Mouse (Mus musculus) left cerebral cortex, postnatal 36 days (tissue): ENCODE results near the gene Mthfsd. TPM values are rescaled to one million over a fixed set of nuclear protein-coding genes. Genes with fewer than 3 reads are reported as not detected.

Experiments
- microRNA-seq: library from miRNA; unstranded; fragments of <30 nt; microRNA quantifications from one replicate; pipeline ENCODE4 v1.2.0, GENCODE M21; 2022
- total RNA-seq, 2 experiments: library from RNA; stranded (reverse); gene quantifications; 2 replicates each; pipeline ENCODE4 v1.2.3; 2021

The Mthfsd gene
- total RNA-seq, 2 experiments from 2014 or later, result 39.1 to 41.1 TPM

Small RNA genes lying within 50 kb of the gene (microRNA-seq; reads per million reads assigned to microRNA genes)
- gene Gm27530, result not detected

Other genes starting within 250 kb of the Mthfsd start
- gene Foxf1, start 24.0 kb downstream of the Mthfsd start, total RNA-seq, result under 1 TPM; 0.70 to 0.94 TPM
- gene Foxc2, start 7.8 kb upstream of the Mthfsd start, total RNA-seq, result 1 to 10 TPM; 1.2 to 3.1 TPM
- gene Foxl1, start 19.5 kb upstream of the Mthfsd start, total RNA-seq, result under 1 TPM in 1 of 2 experiments, not detected in 1; 0.29 TPM